In the genomic region with DNA sequence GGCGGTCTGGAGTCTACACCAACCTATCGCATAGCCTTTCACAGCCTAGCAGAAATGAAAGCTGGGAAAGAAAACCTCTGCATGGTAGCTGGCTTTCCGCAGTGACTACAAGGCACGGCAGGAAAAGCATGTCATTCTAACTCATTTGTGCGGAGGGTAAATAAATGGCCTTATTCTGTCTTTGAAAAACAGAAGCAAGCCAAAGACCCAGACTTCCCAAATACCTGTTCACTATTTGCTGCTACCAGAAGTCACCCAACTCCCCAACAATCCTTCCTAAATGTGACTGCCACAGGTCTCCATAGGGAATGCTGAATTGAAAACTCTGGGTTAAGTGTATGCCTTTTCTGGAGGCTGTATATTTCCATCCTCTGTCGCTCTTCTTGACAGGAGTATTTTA, we compare ENCODE assay signal across 8 mouse cellular contexts.
DNase-seq lines count a peak whose midpoint lies in the region; ATAC-seq and TF ChIP-seq lines count a peak whose summit lies in the region.

No protein-coding gene starts in this region.

- H3K4me1 ChIP-seq in hindbrain, embryonic 13.5 days (replicated peaks) = peaks cover 14% of the 10 kb centered on the region
- H3K4me1 ChIP-seq in midbrain, embryonic 15.5 days = peaks cover 17% of the 10 kb centered on the region

- no peak overlapping the region for H3K27ac ChIP-seq in gastrocnemius, adult 2 months
- H3K27ac ChIP-seq in hindbrain, embryonic 13.5 days = peak overlapping the region; percentile 98
- peak overlapping the region; percentile 99 for H3K27ac ChIP-seq in midbrain, embryonic 15.5 days

- WGBS in hindbrain, embryonic 13.5 days = 7% methylated on average over 6 of the region's 6 CpGs
- 4% methylated on average over 6 of the region's 6 CpGs for WGBS in midbrain, embryonic 15.5 days

- peak overlapping the region; percentile 76 for H3K9ac ChIP-seq in hindbrain, embryonic 13.5 days
- H3K9ac ChIP-seq in midbrain, embryonic 15.5 days = peak overlapping the region; percentile 81

- H3K4me2 ChIP-seq in hindbrain, embryonic 13.5 days = peak overlapping the region; percentile 55
- H3K4me2 ChIP-seq in midbrain, embryonic 15.5 days = peak overlapping the region; percentile 60

- ATAC-seq in hindbrain, embryonic 13.5 days (ENCODE audit: low FRiP score) = no peak
- ATAC-seq in midbrain, embryonic 15.5 days (replicated peaks) = peak; percentile 12

- TF ChIP-seq CTCF in gastrocnemius, adult 2 months (IDR thresholded peaks at IDR 0.05) = no peak

- no peak for DNase-seq in gastrocnemius, adult 2 months
- DNase-seq in gastrocnemius, postnatal 36 days = no peak
- DNase-seq in brain, adult 2 months (ENCODE audit: low read depth, low spot score) = peak; percentile 47
- no peak for DNase-seq in testis, postnatal 10 days (ENCODE audit: low spot score)
- no peak for DNase-seq in right cerebral cortex, postnatal 36 days (ENCODE audit: low spot score in 2 of 2)
- no peak for DNase-seq in MN1 (ENCODE audit: low spot score)

- H3K36me3 ChIP-seq in hindbrain, embryonic 13.5 days = no peaks in the 10 kb centered on the region
- no peaks in the 10 kb centered on the region for H3K36me3 ChIP-seq in midbrain, embryonic 15.5 days (replicated peaks)

- H3K27me3 ChIP-seq in hindbrain, embryonic 13.5 days = no peaks in the 10 kb centered on the region
- no peaks in the 10 kb centered on the region for H3K27me3 ChIP-seq in midbrain, embryonic 15.5 days (replicated peaks)

- H3K9me3 ChIP-seq in hindbrain, embryonic 13.5 days = no peaks in the 10 kb centered on the region
- H3K9me3 ChIP-seq in midbrain, embryonic 15.5 days = no peaks in the 10 kb centered on the region

- peak overlapping the region; percentile 85 for H3K4me3 ChIP-seq in gastrocnemius, adult 2 months
- peak overlapping the region; percentile 51 for H3K4me3 ChIP-seq in hindbrain, embryonic 13.5 days
- peak overlapping the region; percentile 48 for H3K4me3 ChIP-seq in midbrain, embryonic 15.5 days

- intact Hi-C loops in gastrocnemius, adult 2 months (cut with DNase I) = no loop called here
- intact Hi-C loops in gastrocnemius, postnatal 36 days (cut with DNase I) = no loop called here
